Mouse (Mus musculus): ENCODE measurements around the gene Prkg1. TPM values are rescaled to one million over a fixed set of nuclear protein-coding genes. Genes with fewer than 3 reads are reported as not detected.
A peak's percentile ranks its signal among the peaks of the same experiment; 100 is the strongest.

The Prkg1 gene
- polyA plus RNA-seq, 1 experiment = 1.1 TPM

DNA sequence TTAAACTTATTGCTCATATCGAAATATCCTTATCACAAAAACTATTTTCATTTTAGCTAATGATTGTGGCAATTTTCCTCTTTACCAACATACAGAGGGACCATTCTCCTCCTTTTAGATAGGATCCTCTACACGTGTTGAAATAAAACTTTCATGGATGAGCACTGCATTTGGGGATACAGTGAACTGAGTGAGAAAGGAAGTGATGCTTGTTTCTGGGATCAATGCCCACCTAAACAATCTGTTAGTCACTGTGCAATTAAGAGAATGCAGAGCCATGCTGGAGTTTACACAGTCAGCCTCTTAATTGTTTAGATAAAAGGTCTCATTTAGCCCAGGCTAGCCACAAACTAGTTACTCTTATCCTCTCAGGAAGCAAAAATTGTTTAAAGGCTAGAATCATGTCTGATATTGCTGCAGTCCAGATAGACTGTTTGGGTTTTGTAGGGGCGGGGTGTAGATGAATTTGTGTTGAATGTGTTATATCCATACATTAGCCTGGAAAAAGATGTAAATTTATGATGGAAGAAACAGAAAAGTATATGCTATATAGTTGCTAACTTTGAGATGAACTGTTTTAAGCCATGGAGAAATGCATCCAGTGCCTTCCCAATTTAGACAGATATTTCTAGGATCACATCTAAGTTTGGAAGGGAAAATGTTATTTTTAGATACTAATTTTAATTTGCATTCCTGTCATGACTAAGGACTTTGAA is 1151.5 kb downstream of the Prkg1 start:
- no peaks in the 10 kb centered on the region for H3K4me1 ChIP-seq
- H3K27me3 ChIP-seq (replicated peaks) = no peaks in the 10 kb centered on the region
- H3K9me3 ChIP-seq = peaks cover 19% of the 10 kb centered on the region
- no peaks in the 10 kb centered on the region for H3K36me3 ChIP-seq (replicated peaks; ENCODE audit: low read length)
- no peak overlapping the region for H3K4me3 ChIP-seq (replicated peaks)
- TF ChIP-seq FLI1 (IDR thresholded peaks at IDR 0.05; ENCODE audit: low read length) (no peak), GATA1 (IDR thresholded peaks at IDR 0.05; ENCODE audit: borderline replicate concordance, low read length) (no peak)

DNA sequence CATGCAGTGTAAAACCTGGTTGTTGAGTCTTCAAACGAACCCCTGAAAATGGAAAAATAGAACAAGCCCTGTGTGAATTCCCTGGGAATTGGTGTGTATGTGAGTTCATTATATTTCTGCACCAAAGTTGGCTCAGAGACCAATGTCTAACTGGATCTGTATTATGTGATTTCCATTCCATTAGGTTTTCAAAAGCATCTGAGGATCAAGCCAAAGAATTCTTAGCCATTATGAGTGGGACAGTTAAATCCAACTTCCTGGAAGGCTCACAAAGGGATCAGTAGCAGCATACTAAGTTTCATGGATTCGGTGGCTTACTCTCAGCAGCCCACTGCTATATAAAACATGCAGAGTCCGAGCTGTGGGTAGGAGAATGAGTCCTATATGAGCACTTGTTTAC is 1178.5 kb downstream of the Prkg1 start:
- H3K4me3 ChIP-seq (replicated peaks) = no peak overlapping the region
- H3K27me3 ChIP-seq (replicated peaks) = no peaks in the 10 kb centered on the region
- H3K9me3 ChIP-seq = no peaks in the 10 kb centered on the region
- TF ChIP-seq FLI1 (IDR thresholded peaks at IDR 0.05; ENCODE audit: low read length) = no peak
- TF ChIP-seq GATA1 (IDR thresholded peaks at IDR 0.05; ENCODE audit: borderline replicate concordance, low read length) = no peak
- no peaks in the 10 kb centered on the region for H3K4me1 ChIP-seq
- H3K36me3 ChIP-seq (replicated peaks; ENCODE audit: low read length) = peaks cover 3% of the 10 kb centered on the region

DNA sequence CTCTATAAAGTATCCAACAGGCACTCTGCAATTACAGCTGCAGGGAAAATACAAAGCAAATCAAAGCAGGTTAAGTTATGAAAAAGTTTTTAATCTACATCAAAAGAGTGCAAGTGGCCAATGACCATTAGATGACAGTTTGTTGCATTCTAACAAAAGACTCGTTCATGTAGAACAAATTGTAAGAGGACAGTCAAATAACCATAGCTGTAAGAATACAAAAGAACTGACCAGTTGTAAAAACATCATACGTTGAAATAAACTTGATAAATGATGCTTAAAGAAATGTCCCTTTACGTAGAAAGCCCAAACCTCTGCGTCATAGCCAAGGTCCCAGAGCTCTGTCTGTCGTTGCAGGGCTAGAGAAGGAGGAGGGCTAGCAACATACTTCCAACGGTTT is 1200.3 kb downstream of the Prkg1 start:
- H3K36me3 ChIP-seq (replicated peaks; ENCODE audit: low read length) = no peaks in the 10 kb centered on the region
- TF ChIP-seq FLI1 (IDR thresholded peaks at IDR 0.05; ENCODE audit: low read length) (no peak), GATA1 (IDR thresholded peaks at IDR 0.05; ENCODE audit: borderline replicate concordance, low read length) (no peak)
- H3K4me1 ChIP-seq = no peaks in the 10 kb centered on the region
- H3K4me3 ChIP-seq (replicated peaks) = no peak overlapping the region
- H3K27me3 ChIP-seq (replicated peaks) = no peaks in the 10 kb centered on the region
- H3K9me3 ChIP-seq = peaks cover 11% of the 10 kb centered on the region

DNA sequence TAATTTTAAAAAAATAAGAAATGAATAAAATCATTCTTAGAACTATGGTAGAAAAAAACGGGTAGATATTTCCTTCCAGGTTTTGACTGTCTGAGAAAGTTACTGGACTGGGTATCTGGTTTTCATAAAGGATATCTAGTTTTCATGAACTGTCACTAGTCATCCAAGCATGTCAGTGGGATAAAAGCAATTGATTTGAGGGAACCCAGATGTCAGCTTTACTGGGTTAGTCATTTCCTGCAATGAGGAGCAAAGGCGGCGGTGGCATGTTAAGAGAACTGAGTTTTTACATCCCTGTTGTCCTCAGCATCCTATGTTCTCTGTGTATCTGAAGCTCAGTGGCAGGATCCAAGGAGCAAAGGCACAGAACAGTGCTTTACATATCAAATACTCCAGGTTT is 1201.0 kb downstream of the Prkg1 start:
- no peak for TF ChIP-seq GATA1 (IDR thresholded peaks at IDR 0.05; ENCODE audit: borderline replicate concordance, low read length)
- TF ChIP-seq FLI1 (IDR thresholded peaks at IDR 0.05; ENCODE audit: low read length) = no peak
- peaks cover 12% of the 10 kb centered on the region for H3K9me3 ChIP-seq
- no peak overlapping the region for H3K4me3 ChIP-seq (replicated peaks)
- H3K36me3 ChIP-seq (replicated peaks; ENCODE audit: low read length) = no peaks in the 10 kb centered on the region
- no peaks in the 10 kb centered on the region for H3K4me1 ChIP-seq
- H3K27me3 ChIP-seq (replicated peaks) = no peaks in the 10 kb centered on the region

DNA sequence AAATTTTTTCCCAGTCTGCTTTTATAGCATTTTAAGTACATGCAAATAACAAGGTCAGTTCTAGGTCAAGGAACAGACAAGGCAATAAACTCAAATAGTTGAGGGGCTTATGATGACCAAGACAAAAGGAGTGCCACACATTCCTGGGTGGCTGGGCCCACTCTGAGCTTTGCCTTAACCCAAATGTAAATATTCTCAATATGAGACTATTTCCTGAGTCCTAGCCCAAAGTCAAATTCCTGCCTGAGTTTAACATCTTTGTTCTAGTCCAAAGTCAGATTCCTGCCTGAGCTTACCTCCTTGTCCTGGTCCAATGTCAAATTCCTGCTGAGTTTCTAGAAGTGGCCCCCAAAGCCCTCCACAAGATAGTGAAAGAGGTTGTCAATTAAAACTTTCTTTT is 1206.8 kb downstream of the Prkg1 start:
- Histone ChIP-seq H3K36me3 (replicated peaks; ENCODE audit: low read length) (no peaks in the 10 kb centered on the region), H3K4me1 (peaks cover 9% of the 10 kb centered on the region), H3K4me3 (replicated peaks) (no peak overlapping the region), H3K27me3 (replicated peaks) (peaks cover 2% of the 10 kb centered on the region), H3K9me3 (peaks cover 12% of the 10 kb centered on the region)
- TF ChIP-seq GATA1 (IDR thresholded peaks at IDR 0.05; ENCODE audit: borderline replicate concordance, low read length) (no peak), FLI1 (IDR thresholded peaks at IDR 0.05; ENCODE audit: low read length) (no peak)

DNA sequence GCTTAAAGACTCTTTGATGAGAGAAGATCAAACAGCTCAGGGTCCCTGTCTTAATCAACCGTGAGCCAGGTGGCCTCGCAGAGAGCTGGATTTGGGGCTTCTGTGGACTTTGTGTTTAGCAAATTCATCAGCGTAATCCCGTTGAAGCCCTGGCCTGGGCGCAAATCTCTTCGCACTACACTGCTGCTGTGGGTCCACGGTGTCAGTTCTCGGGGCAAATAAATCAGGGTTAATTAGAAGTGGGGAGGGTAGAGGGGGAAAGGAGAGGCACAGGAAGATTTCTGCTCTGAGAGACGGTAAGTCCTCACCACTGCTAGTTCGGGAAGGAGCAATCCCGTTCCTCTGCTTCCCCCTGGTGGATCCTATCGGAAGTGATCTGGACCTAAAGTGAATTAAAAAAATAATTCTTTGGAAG is 1210.4 kb downstream of the Prkg1 start:
- no peaks in the 10 kb centered on the region for H3K36me3 ChIP-seq (replicated peaks; ENCODE audit: low read length)
- H3K27me3 ChIP-seq (replicated peaks) = peaks cover 20% of the 10 kb centered on the region
- 0 out of 2 replicates have a peak, but pooled peaks cover under 1% of the 10 kb centered on the region for H3K9me3 ChIP-seq
- no peak for TF ChIP-seq FLI1 (IDR thresholded peaks at IDR 0.05; ENCODE audit: low read length)
- TF ChIP-seq GATA1 (IDR thresholded peaks at IDR 0.05; ENCODE audit: borderline replicate concordance, low read length) = no peak
- peak overlapping the region; percentile 85 for H3K4me3 ChIP-seq (replicated peaks)
- peaks cover 11% of the 10 kb centered on the region for H3K4me1 ChIP-seq

DNA sequence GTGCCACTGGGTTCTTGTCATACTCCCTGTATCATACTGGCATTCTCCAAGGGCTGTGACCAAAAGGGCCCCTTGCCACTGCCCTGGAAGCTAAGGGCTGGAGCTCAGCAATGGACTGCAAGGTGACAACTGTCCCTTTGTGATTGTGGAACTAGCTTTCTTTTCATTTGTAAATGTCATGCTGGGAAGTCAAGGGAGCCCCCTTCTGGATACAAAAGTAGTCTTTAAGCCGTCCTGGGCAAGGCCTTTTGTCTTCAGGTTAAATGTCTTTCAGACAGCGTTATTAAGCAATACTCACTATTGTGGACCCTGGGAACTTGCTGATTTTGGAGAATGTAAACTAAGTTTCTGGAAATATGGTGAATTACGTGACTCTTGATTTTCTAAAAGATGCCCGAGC is 1211.1 kb downstream of the Prkg1 start:
- Histone ChIP-seq H3K36me3 (replicated peaks; ENCODE audit: low read length) (no peaks in the 10 kb centered on the region), H3K9me3 (no peaks in the 10 kb centered on the region), H3K4me1 (peaks cover 18% of the 10 kb centered on the region), H3K4me3 (replicated peaks) (no peak overlapping the region), H3K27me3 (replicated peaks) (peaks cover 27% of the 10 kb centered on the region)
- TF ChIP-seq FLI1 (IDR thresholded peaks at IDR 0.05; ENCODE audit: low read length) = no peak
- no peak for TF ChIP-seq GATA1 (IDR thresholded peaks at IDR 0.05; ENCODE audit: borderline replicate concordance, low read length)

DNA sequence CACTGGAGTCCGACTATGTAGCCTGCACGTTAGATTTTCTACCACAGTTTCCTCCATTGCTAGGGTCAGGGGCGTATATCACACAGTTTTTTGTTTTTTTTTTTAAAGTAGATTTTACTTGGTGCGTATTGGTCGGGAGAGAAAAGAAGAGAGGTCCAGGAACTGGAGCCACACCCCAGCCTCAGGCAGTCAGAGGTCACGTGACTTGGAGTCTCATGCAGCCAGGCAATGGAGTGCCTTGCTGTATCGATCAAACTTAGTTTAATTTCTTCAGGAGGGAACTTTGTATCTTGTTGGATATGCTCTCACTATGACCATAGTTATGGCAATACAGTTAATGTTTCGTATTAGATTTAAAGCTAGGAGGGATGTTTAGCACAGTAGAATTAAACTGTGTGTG is 1212.6 kb downstream of the Prkg1 start:
- Histone ChIP-seq H3K36me3 (replicated peaks; ENCODE audit: low read length) (no peaks in the 10 kb centered on the region), H3K27me3 (replicated peaks) (peaks cover 41% of the 10 kb centered on the region), H3K4me1 (peaks cover 24% of the 10 kb centered on the region), H3K4me3 (replicated peaks) (no peak overlapping the region), H3K9me3 (no peaks in the 10 kb centered on the region)
- TF ChIP-seq FLI1 (IDR thresholded peaks at IDR 0.05; ENCODE audit: low read length) (no peak), GATA1 (IDR thresholded peaks at IDR 0.05; ENCODE audit: borderline replicate concordance, low read length) (no peak)

DNA sequence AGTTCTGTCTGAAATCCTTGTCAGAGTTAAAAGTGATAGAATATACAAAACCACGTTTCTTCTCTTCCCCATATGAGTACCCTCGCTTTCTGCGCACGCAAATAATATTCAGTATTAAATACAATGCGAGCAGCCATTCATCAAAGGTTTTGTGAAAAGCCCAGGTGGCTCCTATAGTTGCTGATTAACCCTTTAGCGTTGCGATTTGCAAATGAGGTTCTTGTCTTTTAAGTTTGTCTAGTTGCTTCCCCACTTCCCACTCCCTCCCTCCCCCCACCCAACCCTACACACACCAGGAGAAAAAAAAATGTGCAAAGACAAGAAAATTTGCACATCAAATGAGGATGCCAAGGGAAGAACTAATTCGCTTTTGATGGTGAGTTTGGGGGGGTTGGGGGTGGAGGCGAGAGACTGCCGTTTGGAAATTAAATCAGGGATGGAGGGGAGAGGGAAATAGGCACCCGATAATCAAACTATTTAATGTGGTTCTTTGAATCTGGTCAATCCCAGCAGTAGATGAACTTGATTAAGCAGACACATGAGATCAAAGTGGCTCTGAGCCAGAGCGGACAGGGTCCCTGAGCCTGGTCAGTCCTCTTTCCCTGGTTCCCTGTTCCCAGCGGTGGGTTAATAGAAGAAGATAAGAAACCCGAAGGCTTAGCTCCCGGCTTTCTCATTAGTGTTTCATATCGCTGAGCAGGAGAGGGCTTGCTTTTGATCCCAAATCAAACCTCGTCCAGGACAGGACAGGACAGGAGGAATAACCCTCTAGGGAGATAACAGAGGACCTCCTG is 1214.8 kb downstream of the Prkg1 start:
- Histone ChIP-seq H3K36me3 (replicated peaks; ENCODE audit: low read length) (no peaks in the 10 kb centered on the region), H3K9me3 (no peaks in the 10 kb centered on the region), H3K4me1 (peaks cover 29% of the 10 kb centered on the region), H3K27me3 (replicated peaks) (peaks cover 44% of the 10 kb centered on the region), H3K4me3 (replicated peaks) (no peak overlapping the region)
- TF ChIP-seq FLI1 (IDR thresholded peaks at IDR 0.05; ENCODE audit: low read length) (no peak), GATA1 (IDR thresholded peaks at IDR 0.05; ENCODE audit: borderline replicate concordance, low read length) (no peak)
